Mouse (Mus musculus) adrenal gland, adult (tissue): ENCODE results near the gene Pp2d1.

Source experiments
- DNase-seq, 2 experiments: peaks; one replicate each; pipeline ENCODE4 v3.0.0; 2022 to 2023; ENCODE audit warnings: low spot score in 1 of 2; ENCODE audit not compliant: inconsistent age in 2 of 2

The Pp2d1 gene

GRCm38 (mm10) chr17:53566919-53567345 is 27.7 kb upstream of the Pp2d1 start:
- DNase-seq, result peak; percentile 83 to 95

GRCm38 (mm10) chr17:53566161-53566918 is 27.1 kb upstream of the Pp2d1 start, which contains the start of gene Kat2b:
Gene Kat2b (plus strand): TSS chr17:53566861.
- DNase-seq, result peak; percentile 69 to 93

- no peak for DNase-seq
These were observed 25.6 kb upstream of the Pp2d1 start for GRCm38 (mm10) chr17:53564837-53565236.

- DNase-seq, result no peak
These were observed 22.3 kb upstream of the Pp2d1 start for GRCm38 (mm10) chr17:53561458-53562029.

- DNase-seq, result no peak
These were observed 20.4 kb upstream of the Pp2d1 start for GRCm38 (mm10) chr17:53559646-53560045.

- DNase-seq, result no peak
These were observed 18.2 kb upstream of the Pp2d1 start for GRCm38 (mm10) chr17:53557443-53557842.

GRCm38 (mm10) chr17:53554813-53555212 is 15.6 kb upstream of the Pp2d1 start:
- DNase-seq, result no peak

- peak; percentile 67 to 84 for DNase-seq
These were observed 14.8 kb upstream of the Pp2d1 start for GRCm38 (mm10) chr17:53554088-53554487.

GRCm38 (mm10) chr17:53551306-53552299 is 12.4 kb upstream of the Pp2d1 start:
- no peak for DNase-seq

GRCm38 (mm10) chr17:53543591-53544324 is 4.5 kb upstream of the Pp2d1 start:
- DNase-seq, result peak; percentile 19 to 60

GRCm38 (mm10) chr17:53542536-53542935 is 3.3 kb upstream of the Pp2d1 start:
- peak; percentile 23 to 72 for DNase-seq

- DNase-seq, result peak; percentile 45 to 74
These were observed 6.8 kb downstream of the Pp2d1 start for GRCm38 (mm10) chr17:53532425-53532824.

- peak; percentile 44 to 67 for DNase-seq
These were observed 8.1 kb downstream of the Pp2d1 start for GRCm38 (mm10) chr17:53531160-53531559.

GRCm38 (mm10) chr17:53528034-53528433 is 11.2 kb downstream of the Pp2d1 start:
- no peak for DNase-seq

GRCm38 (mm10) chr17:53520509-53520908 is 18.7 kb downstream of the Pp2d1 start:
- no peak for DNase-seq

GRCm38 (mm10) chr17:53519364-53519763 is 19.9 kb downstream of the Pp2d1 start:
- DNase-seq, result no peak

GRCm38 (mm10) chr17:53512311-53512951 is 26.8 kb downstream of the Pp2d1 start:
- peak in 1 of 2 experiments; percentile 61 for DNase-seq

GRCm38 (mm10) chr17:53502966-53503365 is 36.3 kb downstream of the Pp2d1 start:
- DNase-seq, result no peak

GRCm38 (mm10) chr17:53489007-53489378 is 50.3 kb downstream of the Pp2d1 start:
- no peak for DNase-seq
